Mouse (Mus musculus) heart, embryonic 10.5 days (tissue): ENCODE results near the gene Brs3. TPM values are rescaled to one million over a fixed set of nuclear protein-coding genes. Genes with fewer than 3 reads are reported as not detected.

Experiments used
- DNase-seq: peaks from one replicate; pipeline ENCODE4 v3.0.0-alpha.2; 2017; ENCODE audit warnings: low spot score
- H3K27ac ChIP-seq: fragments of 300-500 bp; sonication (generic); 2 replicates; pipeline ENCODE4 v1.5.1; 2016; ENCODE audit warnings: mild to moderate bottlenecking
- H3K27me3 ChIP-seq: fragments of 300-500 bp; sonication (generic); 2 replicates; pipeline ENCODE4 v1.6.1; 2016; ENCODE audit warnings: mild to moderate bottlenecking; ENCODE audit not compliant: poor library complexity, insufficient read depth, severe bottlenecking
- H3K36me3 ChIP-seq: fragments of 300-500 bp; sonication (generic); 2 replicates; pipeline ENCODE4 v1.6.1; 2016; ENCODE audit warnings: mild to moderate bottlenecking, moderate library complexity
- H3K4me1 ChIP-seq: fragments of 300-500 bp; sonication (generic); 2 replicates; pipeline ENCODE4 v1.6.1; 2016; ENCODE audit warnings: mild to moderate bottlenecking
- H3K4me3 ChIP-seq: fragments of 300-500 bp; sonication (generic); 2 replicates; pipeline ENCODE4 v1.5.1; 2016; ENCODE audit warnings: mild to moderate bottlenecking, moderate library complexity
- H3K9me3 ChIP-seq: fragments of 300-500 bp; sonication (generic); 2 replicates; pipeline ENCODE4 v1.6.1; 2016; ENCODE audit warnings: mild to moderate bottlenecking, moderate library complexity
- WGBS: fragments of 180-500 bp; shearing (Covaris S2); methylation state at CpG from one replicate; pipeline ENCODE4 v1.1.7; 2016; 5-methylcytosine and 5-hydroxymethylcytosine counted together
- polyA plus RNA-seq: library from polyadenylated mRNA; unstranded; fragments of >200 nt; fragmentation: Nextera tagmentation; extraction: Ambion mirVana; gene quantifications from 2 replicates; pipeline ENCODE4 v1.2.1, GENCODE M21; 2016

The Brs3 gene
- not detected in 2 replicates for polyA plus RNA-seq

GRCm38 (mm10) chrX:57042774-57043173 lies at the start of gene Brs3:
Brs3 (plus strand) TSS chrX:57043074.
- Histone ChIP-seq H3K27ac (no peak within 1 kb of the TSS), H3K9me3 (no peaks in the 10 kb centered on the region), H3K27me3 (no peaks in the 10 kb centered on the region), H3K36me3 (no peaks in the 10 kb centered on the region), H3K4me3 (no peak within 1 kb of the TSS), H3K4me1 (no peaks in the 10 kb centered on the region)
- 86% methylated on average over 5 of the region's 5 CpGs for WGBS
- no peak for DNase-seq

- no peaks in the 10 kb centered on the region for H3K9me3 ChIP-seq
- 68% methylated on average over 2 of the region's 2 CpGs for WGBS
- no peak overlapping the region for H3K27ac ChIP-seq
- no peaks in the 10 kb centered on the region for H3K27me3 ChIP-seq
- no peaks in the 10 kb centered on the region for H3K4me1 ChIP-seq
- no peak for DNase-seq
- no peak overlapping the region for H3K4me3 ChIP-seq
- no peaks in the 10 kb centered on the region for H3K36me3 ChIP-seq
These were observed 30.0 kb upstream of the Brs3 start for GRCm38 (mm10) chrX:57012891-57013290.

- no peaks in the 10 kb centered on the region for H3K27me3 ChIP-seq
- no peak overlapping the region for H3K27ac ChIP-seq
- H3K4me3 ChIP-seq = no peak overlapping the region
- WGBS = 79% methylated on average over 6 of the region's 6 CpGs
- H3K4me1 ChIP-seq = no peaks in the 10 kb centered on the region
- no peaks in the 10 kb centered on the region for H3K36me3 ChIP-seq
- DNase-seq = no peak
- H3K9me3 ChIP-seq = no peaks in the 10 kb centered on the region
These were observed 995 bp downstream of the Brs3 start for GRCm38 (mm10) chrX:57043869-57044268.

- WGBS = 18% methylated on average over 4 of the region's 4 CpGs
These were observed 9.9 kb downstream of the Brs3 start for GRCm38 (mm10) chrX:57052848-57053173.

GRCm38 (mm10) chrX:57053174-57053992 lies 10.5 kb downstream of the Brs3 start, which contains the start of gene Htatsf1:
Htatsf1 (plus strand) TSS chrX:57053583.
- Histone ChIP-seq H3K4me1 (no peaks in the 10 kb centered on the region), H3K27ac (peak within 1 kb of the TSS; percentile 95), H3K4me3 (peak within 1 kb of the TSS; percentile 66), H3K9me3 (no peaks in the 10 kb centered on the region), H3K36me3 (peaks cover 10% of the 10 kb centered on the region; the same call in 1 of the 2 replicates), H3K27me3 (no peaks in the 10 kb centered on the region)
- 15% methylated on average over 74 of the region's 85 CpGs for WGBS
- DNase-seq = peak; percentile 91

More at GRCm38 (mm10) chrX:57052848-57053173, 9.9 kb downstream of the Brs3 start:
- no peaks in the 10 kb centered on the region for H3K4me1 ChIP-seq
- H3K27ac ChIP-seq = peak overlapping the region; percentile 95
- no peaks in the 10 kb centered on the region for H3K9me3 ChIP-seq
- DNase-seq = no peak
- peak overlapping the region; percentile 66 for H3K4me3 ChIP-seq
- H3K27me3 ChIP-seq = no peaks in the 10 kb centered on the region
- H3K36me3 ChIP-seq = peaks cover 10% of the 10 kb centered on the region; the same call in 1 of the 2 replicates

- peak overlapping the region; percentile 95 for H3K27ac ChIP-seq
- 20% methylated on average over 11 of the region's 11 CpGs for WGBS
These were observed 11.1 kb downstream of the Brs3 start for GRCm38 (mm10) chrX:57053993-57054385.

GRCm38 (mm10) chrX:57081496-57081895 lies 38.6 kb downstream of the Brs3 start:
- WGBS = 65% methylated on average over 5 of the region's 5 CpGs
- no peak overlapping the region for H3K4me3 ChIP-seq
- H3K4me1 ChIP-seq = no peaks in the 10 kb centered on the region
- no peaks in the 10 kb centered on the region for H3K27me3 ChIP-seq
- no peak overlapping the region for H3K27ac ChIP-seq
- H3K36me3 ChIP-seq = no peaks in the 10 kb centered on the region
- DNase-seq = no peak
- H3K9me3 ChIP-seq = no peaks in the 10 kb centered on the region

More at GRCm38 (mm10) chrX:57053993-57054385, 11.1 kb downstream of the Brs3 start:
- peaks cover 10% of the 10 kb centered on the region; the same call in 1 of the 2 replicates for H3K36me3 ChIP-seq
- H3K4me1 ChIP-seq = no peaks in the 10 kb centered on the region
- no peaks in the 10 kb centered on the region for H3K9me3 ChIP-seq
- DNase-seq = no peak
- H3K27me3 ChIP-seq = no peaks in the 10 kb centered on the region
- peak overlapping the region; percentile 66 for H3K4me3 ChIP-seq

- H3K36me3 ChIP-seq = no peaks in the 10 kb centered on the region
- WGBS = 76% methylated on average over 4 of the region's 4 CpGs
- H3K27ac ChIP-seq = no peak within 1 kb of the TSS
- no peak for DNase-seq
- H3K4me1 ChIP-seq = no peaks in the 10 kb centered on the region
- H3K9me3 ChIP-seq = no peaks in the 10 kb centered on the region
- H3K27me3 ChIP-seq = no peaks in the 10 kb centered on the region
- no peak within 1 kb of the TSS for H3K4me3 ChIP-seq
These were observed 44.9 kb downstream of the Brs3 start, which contains the start of gene Vgll1 for GRCm38 (mm10) chrX:57087806-57088205. Vgll1 (plus strand) TSS chrX:57088106.

Other genes starting within 250 kb of the Brs3 start
- 1.4 and 1.6 TPM in 2 replicates for gene Map7d3, start 220.7 kb upstream of the Brs3 start, polyA plus RNA-seq
- gene Adgrg4, start 172.9 kb upstream of the Brs3 start, polyA plus RNA-seq = not detected in 2 replicates
- 67.1 and 68.1 TPM in 2 replicates for gene Htatsf1, start 10.5 kb downstream of the Brs3 start, polyA plus RNA-seq
- gene Vgll1, start 45.0 kb downstream of the Brs3 start, polyA plus RNA-seq = 0.33 and 0.62 TPM in 2 replicates
- gene Cd40lg, start 169.1 kb downstream of the Brs3 start, polyA plus RNA-seq = not detected in 2 replicates